Mouse (Mus musculus): ENCODE measurements around the gene Itgal.
"Not testable (repeated sequence)": the region's sequence is repeated elsewhere in the genome, so short reads cannot be mapped to it uniquely, and the experiment has no call there.

Itgal gene

DNA sequence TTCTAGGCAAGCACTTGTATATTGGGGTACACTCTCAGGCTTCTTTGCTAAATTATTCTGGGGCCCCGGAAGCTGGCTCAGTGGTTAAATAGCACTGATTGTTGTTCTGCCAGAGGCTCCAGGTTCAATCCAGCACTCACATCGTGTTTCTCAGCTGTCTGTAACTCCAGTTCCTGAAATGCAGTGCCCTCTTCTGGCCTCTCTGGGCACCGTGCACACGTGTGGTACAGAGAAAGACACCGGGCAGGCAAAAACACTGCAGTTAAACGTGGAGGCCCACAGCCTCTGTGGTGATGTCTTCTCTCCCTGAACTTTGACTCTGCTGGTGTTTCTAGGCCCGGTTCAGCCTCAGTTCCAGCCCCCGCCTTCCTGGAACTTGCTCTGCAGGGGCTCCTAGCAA lies 17.7 kb upstream of the Itgal start:
- DNase-seq (ENCODE audit: low spot score in 2 of 2) = no peak

GRCm38 (mm10) chr7:127280092-127280491 lies 16.0 kb upstream of the Itgal start:
- no peak for DNase-seq (ENCODE audit: low spot score in 2 of 2)

- DNase-seq (ENCODE audit: low spot score in 2 of 2) = no peak
These were observed 14.9 kb upstream of the Itgal start for GRCm38 (mm10) chr7:127281114-127281513.

- DNase-seq (ENCODE audit: low spot score in 2 of 2) = no peak
These were observed 13.9 kb upstream of the Itgal start for GRCm38 (mm10) chr7:127282190-127282589.

- DNase-seq (ENCODE audit: low spot score in 2 of 2) = no peak
These were observed 10.9 kb upstream of the Itgal start for GRCm38 (mm10) chr7:127285154-127285553.

GRCm38 (mm10) chr7:127287940-127288339 lies 8.1 kb upstream of the Itgal start:
- DNase-seq (ENCODE audit: low spot score in 2 of 2) = no peak

- DNase-seq (ENCODE audit: low spot score in 2 of 2) = no peak
These were observed 6.8 kb upstream of the Itgal start for GRCm38 (mm10) chr7:127289306-127289705.

GRCm38 (mm10) chr7:127290142-127290541 lies 5.9 kb upstream of the Itgal start:
- no peak for DNase-seq (ENCODE audit: low spot score in 2 of 2)

- DNase-seq (ENCODE audit: low spot score in 2 of 2) = no peak
These were observed 911 bp downstream of the Itgal start for GRCm38 (mm10) chr7:127296786-127297555.

GRCm38 (mm10) chr7:127297586-127298193 lies 1.6 kb downstream of the Itgal start:
- DNase-seq (ENCODE audit: low spot score in 2 of 2) = no peak

DNA sequence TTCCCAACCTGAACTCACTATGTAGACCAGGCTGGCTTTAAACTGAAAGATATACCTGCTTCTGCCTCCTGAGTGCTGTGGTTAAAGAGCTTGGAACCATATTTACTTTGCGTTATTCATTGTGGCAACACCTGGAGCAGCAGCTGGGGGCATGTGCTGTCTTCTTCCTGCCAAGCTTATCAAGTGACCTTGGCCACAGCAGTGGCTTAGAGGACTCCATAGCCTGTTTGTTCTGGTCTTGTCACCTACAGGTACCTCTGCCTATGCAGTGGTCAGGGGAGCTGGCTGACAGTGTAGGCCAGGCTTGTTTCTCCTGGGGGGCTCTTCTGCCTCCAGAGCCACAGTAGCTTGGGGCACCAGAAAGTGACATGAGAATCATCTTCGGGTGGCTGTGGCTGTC lies 12.4 kb downstream of the Itgal start:
- no peak for DNase-seq (ENCODE audit: low spot score in 2 of 2)

DNA sequence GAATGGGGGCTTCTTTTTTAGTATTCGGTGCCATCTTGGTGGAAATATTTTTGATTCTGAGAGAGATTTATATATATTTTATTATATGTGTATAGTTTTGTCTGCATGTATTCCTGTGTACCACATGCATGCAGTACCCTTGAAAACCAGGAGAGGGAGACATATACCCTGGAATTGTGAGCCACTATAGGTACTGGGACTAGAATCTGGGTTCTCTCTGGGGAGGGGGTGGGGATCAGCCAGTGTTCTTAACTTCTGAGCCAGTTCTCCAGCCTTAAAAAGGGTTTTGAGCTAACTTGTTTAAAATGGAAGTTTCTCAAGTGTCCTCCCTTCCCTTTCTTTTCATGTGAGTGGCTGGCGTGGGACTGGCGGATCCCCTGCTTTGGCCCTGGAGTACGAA lies 12.8 kb downstream of the Itgal start:
- peak; percentile 60 to 70 for DNase-seq (ENCODE audit: low spot score in 2 of 2)

DNA sequence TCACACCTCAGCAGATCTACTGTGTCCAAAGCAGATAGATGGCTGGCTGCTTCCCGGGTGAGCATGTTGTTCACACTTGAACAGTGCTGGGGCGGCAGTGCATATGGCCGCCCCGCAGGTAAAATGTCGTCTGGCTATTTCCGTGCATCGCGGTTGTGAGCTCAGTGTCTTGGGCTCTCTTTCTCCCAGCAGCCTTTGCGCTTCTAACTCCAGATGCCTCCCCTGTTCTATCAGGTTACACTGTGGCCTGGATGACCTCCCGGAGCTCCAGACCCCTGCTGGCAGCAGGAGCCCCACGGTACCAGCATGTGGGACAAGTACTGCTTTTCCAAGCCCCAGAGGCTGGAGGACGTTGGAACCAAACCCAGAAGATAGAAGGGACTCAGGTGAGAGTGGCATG lies 13.9 kb downstream of the Itgal start:
- DNase-seq (ENCODE audit: low spot score in 2 of 2) = no peak

- no peak for DNase-seq (ENCODE audit: low spot score in 2 of 2)
These were observed 17.9 kb downstream of the Itgal start for GRCm38 (mm10) chr7:127313912-127314311.

GRCm38 (mm10) chr7:127321106-127321505 lies 25.0 kb downstream of the Itgal start:
- no peak for DNase-seq (ENCODE audit: low spot score in 2 of 2)

DNA sequence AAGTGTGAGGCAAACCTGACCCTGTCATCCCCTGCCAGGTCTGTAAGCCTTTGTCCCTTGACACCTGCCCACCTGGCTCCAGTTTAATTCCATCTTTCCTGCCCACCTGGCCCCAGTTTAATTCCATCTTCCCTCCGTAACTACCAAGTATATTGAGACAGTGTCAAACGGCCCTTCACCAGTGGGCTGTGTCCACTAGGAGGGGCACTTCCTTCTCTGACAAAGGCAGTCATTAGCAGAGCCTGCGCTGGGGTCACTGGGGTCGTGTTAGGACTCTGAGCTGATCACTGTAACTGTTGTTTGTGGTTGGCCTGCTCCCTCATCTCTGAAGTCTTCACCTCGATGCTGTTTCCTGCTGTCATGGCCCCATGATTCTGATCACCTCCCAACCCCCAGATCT lies 26.0 kb downstream of the Itgal start:
- DNase-seq (ENCODE audit: low spot score in 2 of 2) = no peak

- no peak for DNase-seq (ENCODE audit: low spot score in 2 of 2)
These were observed 28.9 kb downstream of the Itgal start for GRCm38 (mm10) chr7:127324944-127325343.

DNA sequence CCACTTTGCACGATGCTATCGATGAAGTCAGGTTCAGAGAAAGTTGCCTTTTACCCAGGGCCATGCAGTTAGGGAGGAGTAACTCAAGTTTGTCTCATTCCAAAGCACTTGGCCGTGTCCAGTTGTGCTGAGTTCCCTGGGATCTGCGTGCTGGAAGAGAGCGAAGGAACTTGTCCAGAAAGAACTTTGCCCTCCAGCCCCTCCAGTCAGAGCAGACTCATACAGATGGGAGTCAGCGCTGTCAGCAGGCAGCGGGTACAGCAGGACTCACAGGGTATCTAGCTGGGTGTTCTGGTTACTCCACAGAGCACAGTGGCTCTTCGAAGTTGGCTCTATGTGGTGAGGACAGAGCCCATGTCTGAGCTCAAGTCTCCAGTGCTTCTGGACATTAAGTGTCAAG lies 29.5 kb downstream of the Itgal start:
- no peak for DNase-seq (ENCODE audit: low spot score in 2 of 2)

- peak in 1 of 2 experiments; percentile 28 for DNase-seq (ENCODE audit: low spot score in 2 of 2)
These were observed 30.6 kb downstream of the Itgal start for GRCm38 (mm10) chr7:127326685-127327084.

GRCm38 (mm10) chr7:127333240-127333639 lies 37.2 kb downstream of the Itgal start:
- DNase-seq (ENCODE audit: low spot score in 2 of 2) = no peak

DNA sequence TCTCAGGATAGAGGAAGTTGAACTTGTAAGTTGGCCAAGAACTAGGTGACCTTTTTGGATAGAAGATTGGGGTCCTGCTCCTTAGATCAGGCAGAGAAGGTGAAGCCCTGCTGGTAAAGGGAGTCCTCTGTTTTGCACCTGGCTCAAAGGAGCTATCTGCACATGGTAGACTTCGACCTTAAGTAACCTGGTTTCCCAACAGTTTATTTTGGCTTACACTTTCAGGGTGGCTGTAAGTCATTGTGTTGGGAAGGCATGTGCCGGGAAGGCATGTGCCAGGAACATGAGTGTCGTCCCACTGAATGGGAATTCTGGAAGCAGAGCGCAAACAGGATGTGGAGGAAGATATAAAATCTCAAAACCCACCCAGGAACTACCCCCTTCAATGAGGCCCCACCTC lies 39.5 kb downstream of the Itgal start:
- no peak for DNase-seq (ENCODE audit: low spot score in 2 of 2)

DNA sequence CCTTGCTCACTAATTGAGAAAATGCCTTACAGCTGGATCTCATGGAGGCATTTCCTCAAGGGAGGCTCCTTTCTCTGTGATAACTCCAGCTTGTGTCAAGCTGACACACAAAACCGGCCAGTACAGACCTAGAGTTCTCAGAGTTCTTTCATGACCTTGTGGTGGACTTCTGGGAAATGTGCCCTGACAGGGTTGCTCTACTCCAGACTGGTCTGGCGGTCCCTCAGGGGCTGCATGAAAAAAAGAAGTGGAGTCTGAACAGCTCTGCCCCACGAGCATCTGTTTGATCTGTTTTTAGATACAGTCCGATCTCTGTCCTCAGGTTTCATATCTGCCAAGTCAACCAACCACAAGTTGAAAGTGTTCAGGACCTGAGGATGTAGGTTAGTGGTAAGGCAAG lies 41.6 kb downstream of the Itgal start:
- no peak for DNase-seq (ENCODE audit: low spot score in 2 of 2)

DNA sequence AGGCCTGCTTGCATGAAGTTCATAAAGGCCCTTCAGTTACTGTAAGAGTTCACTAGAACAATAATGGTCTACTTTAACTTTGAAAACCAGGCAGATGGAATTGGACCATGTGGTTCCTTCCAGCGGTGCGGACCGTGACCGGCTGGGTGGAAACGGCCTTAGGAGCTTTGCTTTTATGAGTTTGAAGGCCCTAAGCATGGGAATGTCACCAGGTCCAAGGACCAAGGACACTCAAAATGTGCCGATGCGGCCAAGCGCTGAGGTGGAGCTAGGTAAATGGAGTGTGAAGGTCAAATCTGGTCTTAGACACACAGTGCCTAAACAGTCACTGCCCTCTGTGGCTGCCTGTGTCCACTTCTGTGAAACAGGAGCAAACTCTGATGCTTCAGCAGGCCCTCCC lies 45.3 kb downstream of the Itgal start:
- no peak for DNase-seq (ENCODE audit: low spot score in 2 of 2)

- not testable (repeated sequence) for DNase-seq (ENCODE audit: low spot score in 2 of 2)
These were observed 45.8 kb downstream of the Itgal start for GRCm38 (mm10) chr7:127341861-127342260.
